Mouse (Mus musculus): ENCODE data around the gene Tbck. TPM values are rescaled to one million over a fixed set of nuclear protein-coding genes. Genes with fewer than 3 reads are reported as not detected.

The Tbck gene
- polyA plus RNA-seq, 1 experiment from 2014 or later = 24.5 TPM

DNA sequence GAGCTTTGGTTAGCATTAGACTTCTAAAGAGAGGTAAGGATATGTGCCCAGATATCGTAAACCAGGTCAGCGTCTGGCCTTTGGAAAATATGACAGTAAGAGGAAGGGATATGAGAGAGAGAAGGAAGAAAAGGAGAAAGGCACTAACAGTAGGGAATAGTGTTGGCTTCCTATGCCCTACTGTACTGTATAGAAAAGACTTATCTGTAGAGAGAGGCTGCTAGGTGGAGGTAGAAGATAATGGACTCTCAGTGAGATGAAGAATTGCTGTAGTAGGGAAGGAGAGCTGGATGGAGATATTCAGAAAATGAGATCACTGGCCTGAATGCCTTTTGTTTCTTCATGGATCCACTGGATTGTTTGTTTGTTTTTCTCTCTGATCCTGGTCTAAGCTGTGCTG is 97.2 kb downstream of the Tbck start:
- Histone ChIP-seq H3K4me1 (replicated peaks) (peaks cover 6% of the 10 kb centered on the region; the same call in 1 of the 2 replicates), H3K4me3 (no peak overlapping the region), H3K36me3 (no peaks in the 10 kb centered on the region; the same call in 1 of the 2 replicates), H3K27me3 (ENCODE audit: insufficient read depth, poor library complexity, severe bottlenecking) (no peaks in the 10 kb centered on the region), H3K27ac (no peak overlapping the region), H3K9me3 (no peaks in the 10 kb centered on the region)
- 94% methylated on average over 2 of the region's 2 CpGs for WGBS
- no peak for DNase-seq (ENCODE audit: low spot score)

DNA sequence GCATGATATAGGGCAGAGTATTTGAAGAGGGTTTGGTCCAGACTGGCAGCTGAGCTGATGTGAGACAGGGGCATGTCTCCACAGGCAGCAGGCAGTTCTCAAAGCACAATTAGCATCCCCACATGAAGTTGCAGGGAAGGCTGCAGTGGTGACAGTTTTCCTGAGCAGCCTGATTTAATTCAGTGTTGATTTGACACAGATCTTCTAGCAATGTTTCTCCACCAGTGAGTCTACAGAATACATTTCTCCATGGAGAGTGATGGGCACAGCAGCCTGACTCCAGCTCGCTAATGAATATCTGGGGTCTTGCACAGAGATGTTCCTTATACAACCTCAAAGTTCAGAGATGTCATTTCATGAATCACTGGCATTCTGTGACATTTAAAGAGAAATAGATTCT is 99.1 kb downstream of the Tbck start:
- no peaks in the 10 kb centered on the region for H3K27me3 ChIP-seq (ENCODE audit: insufficient read depth, poor library complexity, severe bottlenecking)
- WGBS = 91% methylated on average over 1 of the region's 1 CpGs
- H3K36me3 ChIP-seq = peaks cover 3% of the 10 kb centered on the region; the same call in 1 of the 2 replicates

DNA sequence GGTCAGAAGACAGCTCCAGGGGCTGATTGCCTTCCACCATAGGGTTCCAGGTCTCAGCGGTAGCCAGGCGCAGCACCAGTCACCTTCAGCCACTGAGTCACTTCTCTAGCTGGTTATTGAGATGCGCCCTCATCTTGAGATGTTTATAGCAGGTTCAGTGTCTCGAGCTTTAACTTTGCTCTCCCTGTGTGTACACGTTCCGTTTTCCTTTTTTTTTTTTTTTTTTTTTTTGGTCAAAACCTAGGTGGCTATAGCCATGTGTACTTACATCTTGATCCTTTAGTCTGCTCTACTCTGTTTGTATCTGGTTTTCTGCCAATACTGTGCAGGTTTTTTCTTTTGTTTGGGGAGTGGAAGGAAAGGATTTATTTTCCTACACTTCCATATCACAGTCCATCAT is 100.8 kb downstream of the Tbck start:
- Histone ChIP-seq H3K4me3 (no peak overlapping the region), H3K27me3 (ENCODE audit: insufficient read depth, poor library complexity, severe bottlenecking) (no peaks in the 10 kb centered on the region), H3K36me3 (peaks cover 3% of the 10 kb centered on the region; the same call in 1 of the 2 replicates), H3K27ac (no peak overlapping the region), H3K4me1 (replicated peaks) (peaks cover 6% of the 10 kb centered on the region; the same call in 1 of the 2 replicates), H3K9me3 (no peaks in the 10 kb centered on the region)
- DNase-seq (ENCODE audit: low spot score) = no peak
- 95% methylated on average over 6 of the region's 6 CpGs for WGBS

More for the DNA sequence above, 99.1 kb downstream of the Tbck start:
- Histone ChIP-seq H3K9me3 (no peaks in the 10 kb centered on the region), H3K4me3 (no peak overlapping the region), H3K27ac (no peak overlapping the region), H3K4me1 (replicated peaks) (peaks cover 6% of the 10 kb centered on the region; the same call in 1 of the 2 replicates)
- DNase-seq (ENCODE audit: low spot score) = no peak

DNA sequence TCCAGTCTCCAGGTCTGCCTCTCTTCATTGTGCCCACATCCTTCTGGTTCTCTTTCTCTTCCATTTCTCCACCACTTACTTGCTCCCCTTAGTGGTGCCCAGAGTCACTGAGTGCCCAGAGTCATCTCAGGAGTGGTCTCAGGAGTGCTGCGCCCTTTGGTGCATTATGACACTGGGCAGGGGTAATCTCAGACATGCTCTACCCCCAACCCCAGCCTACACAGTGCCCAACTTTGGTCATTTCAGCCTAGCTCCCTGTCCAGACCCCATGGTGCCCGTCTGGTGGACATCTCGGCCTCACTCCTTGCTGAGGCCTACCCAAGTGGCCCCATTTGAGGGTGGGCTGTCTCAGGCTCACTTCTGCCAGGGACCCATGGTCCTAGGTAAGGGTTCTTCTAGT is 102.7 kb downstream of the Tbck start:
- Histone ChIP-seq H3K27me3 (ENCODE audit: insufficient read depth, poor library complexity, severe bottlenecking) (no peaks in the 10 kb centered on the region), H3K27ac (no peak overlapping the region), H3K9me3 (no peaks in the 10 kb centered on the region), H3K36me3 (peaks cover 3% of the 10 kb centered on the region; the same call in 1 of the 2 replicates), H3K4me1 (replicated peaks) (no peaks in the 10 kb centered on the region; the same call in 1 of the 2 replicates), H3K4me3 (no peak overlapping the region)
- 87% methylated on average over 3 of the region's 3 CpGs for WGBS
- no peak for DNase-seq (ENCODE audit: low spot score)

DNA sequence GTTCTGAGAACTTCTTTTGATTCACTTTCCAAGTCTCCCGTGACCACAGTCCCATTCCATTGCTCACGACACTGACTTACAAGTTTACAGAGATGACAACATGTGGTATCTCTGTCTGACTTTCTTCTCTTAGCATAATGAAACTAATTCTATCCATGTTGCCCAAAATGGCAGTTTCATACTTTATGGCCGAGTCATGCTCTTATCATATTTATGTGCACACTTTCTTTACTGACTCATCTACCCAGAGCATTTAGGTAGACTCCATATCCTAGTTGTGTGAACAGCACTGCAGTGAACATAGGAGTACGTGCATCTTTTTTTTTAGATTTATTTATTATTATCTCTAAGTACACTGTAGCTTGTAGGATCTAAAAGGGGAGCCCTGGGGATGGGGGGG is 103.8 kb downstream of the Tbck start:
- no peak overlapping the region for H3K4me3 ChIP-seq
- H3K36me3 ChIP-seq = peaks cover 3% of the 10 kb centered on the region; the same call in 1 of the 2 replicates
- no peak for DNase-seq (ENCODE audit: low spot score)
- 92% methylated on average over 4 of the region's 4 CpGs for WGBS
- H3K4me1 ChIP-seq (replicated peaks) = no peaks in the 10 kb centered on the region
- H3K9me3 ChIP-seq = no peaks in the 10 kb centered on the region
- no peaks in the 10 kb centered on the region for H3K27me3 ChIP-seq (ENCODE audit: insufficient read depth, poor library complexity, severe bottlenecking)
- H3K27ac ChIP-seq = no peak overlapping the region

DNA sequence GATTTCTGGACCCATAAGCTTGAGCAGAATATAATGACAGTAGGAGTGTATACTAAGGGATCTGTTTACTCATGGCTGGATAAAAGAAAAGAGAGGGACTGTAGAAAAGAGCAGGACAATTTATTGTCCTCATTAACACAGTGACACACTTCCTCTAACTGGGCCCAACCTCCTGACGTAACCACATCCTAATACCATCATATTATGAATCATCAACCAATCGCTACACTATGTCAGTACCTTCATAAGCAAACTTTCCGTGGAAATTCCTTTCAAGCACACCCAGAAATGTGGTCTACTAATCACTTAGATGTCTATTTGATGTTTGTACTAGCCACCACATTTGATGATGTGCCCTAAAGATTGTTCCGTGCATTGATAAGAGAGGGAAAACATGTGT is 107.2 kb downstream of the Tbck start:
- WGBS = 93% methylated on average over 4 of the region's 4 CpGs
- Histone ChIP-seq H3K4me1 (replicated peaks) (no peaks in the 10 kb centered on the region), H3K27ac (no peak overlapping the region), H3K4me3 (no peak overlapping the region), H3K36me3 (peaks cover 9% of the 10 kb centered on the region), H3K27me3 (ENCODE audit: insufficient read depth, poor library complexity, severe bottlenecking) (no peaks in the 10 kb centered on the region), H3K9me3 (no peaks in the 10 kb centered on the region)
- DNase-seq (ENCODE audit: low spot score) = no peak

DNA sequence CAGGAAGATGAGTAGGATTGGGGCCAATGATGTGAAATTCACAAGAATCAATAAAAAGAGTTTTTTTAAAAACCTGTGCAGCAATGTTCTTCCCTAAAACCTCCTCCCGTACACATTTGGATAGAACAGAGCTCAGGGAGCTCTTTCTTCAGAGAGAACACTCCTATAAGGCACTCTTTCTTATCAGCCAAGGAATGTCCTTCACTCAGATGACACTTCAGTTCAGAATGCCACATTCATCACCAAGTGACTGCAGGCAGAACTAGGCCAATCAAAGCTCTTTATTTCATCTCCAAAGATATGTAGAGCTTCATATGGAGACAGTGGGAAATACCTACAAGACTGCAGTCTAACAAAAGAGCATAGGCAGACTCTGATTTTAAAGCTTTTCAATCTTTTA is 116.3 kb downstream of the Tbck start:
- no peak for DNase-seq (ENCODE audit: low spot score)
- H3K27me3 ChIP-seq (ENCODE audit: insufficient read depth, poor library complexity, severe bottlenecking) = no peaks in the 10 kb centered on the region
- no peak overlapping the region for H3K4me3 ChIP-seq
- peaks cover 30% of the 10 kb centered on the region for H3K36me3 ChIP-seq
- no peaks in the 10 kb centered on the region for H3K4me1 ChIP-seq (replicated peaks)
- WGBS = 91% methylated on average over 1 of the region's 1 CpGs
- H3K9me3 ChIP-seq = no peaks in the 10 kb centered on the region
- H3K27ac ChIP-seq = no peak overlapping the region

DNA sequence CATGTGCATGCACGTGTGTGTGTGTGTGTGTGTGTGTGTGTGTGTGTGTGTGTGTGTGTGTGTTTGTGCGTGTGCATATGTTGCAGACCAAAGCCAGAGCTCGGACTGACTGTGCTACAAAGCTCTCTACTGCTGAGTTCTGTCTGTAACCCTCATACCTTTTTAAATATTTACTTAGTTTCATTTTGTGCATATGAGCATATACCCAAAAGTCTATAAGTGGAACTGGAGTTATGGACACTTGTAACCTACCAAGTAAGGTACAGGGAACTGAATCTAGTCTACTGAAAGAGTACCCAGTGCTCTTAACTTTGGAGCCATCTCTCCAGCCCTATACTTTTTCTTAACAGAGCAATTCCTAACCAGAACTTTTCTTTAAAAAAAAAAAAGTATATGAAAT is 118.0 kb downstream of the Tbck start:
- Histone ChIP-seq H3K27ac (no peak overlapping the region), H3K36me3 (peaks cover 18% of the 10 kb centered on the region), H3K9me3 (no peaks in the 10 kb centered on the region), H3K27me3 (ENCODE audit: insufficient read depth, poor library complexity, severe bottlenecking) (no peaks in the 10 kb centered on the region), H3K4me3 (no peak overlapping the region), H3K4me1 (replicated peaks) (no peaks in the 10 kb centered on the region)
- DNase-seq (ENCODE audit: low spot score) = no peak
- WGBS = 83% methylated on average over 3 of the region's 3 CpGs

DNA sequence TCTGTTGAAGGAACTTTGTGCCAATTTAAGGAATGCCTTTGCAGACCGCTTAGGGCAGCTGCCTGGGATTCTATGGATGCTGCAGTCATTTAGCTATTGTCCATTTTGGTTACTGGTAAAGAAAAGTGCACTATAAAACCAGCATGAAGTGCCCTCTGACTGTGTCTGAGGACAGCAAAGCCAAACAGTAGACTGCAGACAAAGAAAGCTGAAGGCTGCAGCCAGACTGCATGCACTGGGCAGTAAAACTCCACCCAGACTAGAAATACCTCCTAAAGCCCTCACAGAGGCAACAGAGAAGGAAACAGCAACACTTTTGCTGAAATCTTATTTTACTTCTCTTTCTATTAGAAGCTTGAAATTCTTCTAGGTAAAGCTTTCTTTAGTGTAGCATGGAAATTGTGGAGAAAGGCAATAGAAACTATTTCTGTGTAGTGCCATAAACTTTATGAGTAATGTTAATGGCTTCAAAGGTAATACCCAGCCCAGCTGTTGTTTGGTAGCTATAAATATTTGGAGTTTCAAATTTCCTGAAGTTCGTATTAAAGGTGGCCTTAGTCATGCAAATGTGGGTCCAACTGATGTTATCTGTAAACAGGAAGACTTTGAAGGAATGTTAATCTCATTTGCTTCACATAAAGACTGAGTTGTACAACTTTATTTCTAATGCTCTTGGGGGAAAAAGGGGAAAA is 124.1 kb downstream of the Tbck start:
- WGBS = 81% methylated on average over 2 of the region's 2 CpGs
- H3K27me3 ChIP-seq (ENCODE audit: insufficient read depth, poor library complexity, severe bottlenecking) = no peaks in the 10 kb centered on the region
- no peaks in the 10 kb centered on the region for H3K9me3 ChIP-seq
- no peak for DNase-seq (ENCODE audit: low spot score)
- H3K27ac ChIP-seq = no peak overlapping the region
- H3K36me3 ChIP-seq = peaks cover 7% of the 10 kb centered on the region
- H3K4me1 ChIP-seq (replicated peaks) = no peaks in the 10 kb centered on the region
- no peak overlapping the region for H3K4me3 ChIP-seq

DNA sequence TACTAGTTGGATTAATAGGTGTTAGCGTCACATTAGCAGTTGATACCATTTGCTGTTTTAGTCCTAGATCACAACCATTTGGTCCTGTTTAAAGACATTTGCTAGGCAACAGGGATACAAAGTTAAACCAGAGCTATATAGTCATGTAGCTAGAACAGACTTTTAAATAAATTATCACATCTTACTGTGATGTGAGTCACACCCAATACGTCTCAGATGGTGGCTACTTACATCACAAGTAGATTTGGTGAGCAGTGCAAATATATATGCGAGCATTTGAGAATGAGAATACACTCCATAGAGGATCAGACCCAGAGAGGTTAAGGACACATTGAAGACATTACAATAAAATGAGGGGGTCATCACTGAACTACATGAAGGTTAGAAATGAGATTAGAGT is 125.0 kb downstream of the Tbck start:
- 89% methylated on average over 3 of the region's 3 CpGs for WGBS
- Histone ChIP-seq H3K4me3 (no peak overlapping the region), H3K36me3 (0 out of 2 replicates have a peak, but pooled peaks cover 4% of the 10 kb centered on the region), H3K27me3 (ENCODE audit: insufficient read depth, poor library complexity, severe bottlenecking) (no peaks in the 10 kb centered on the region), H3K9me3 (no peaks in the 10 kb centered on the region), H3K4me1 (replicated peaks) (no peaks in the 10 kb centered on the region), H3K27ac (no peak overlapping the region)
- no peak for DNase-seq (ENCODE audit: low spot score)

DNA sequence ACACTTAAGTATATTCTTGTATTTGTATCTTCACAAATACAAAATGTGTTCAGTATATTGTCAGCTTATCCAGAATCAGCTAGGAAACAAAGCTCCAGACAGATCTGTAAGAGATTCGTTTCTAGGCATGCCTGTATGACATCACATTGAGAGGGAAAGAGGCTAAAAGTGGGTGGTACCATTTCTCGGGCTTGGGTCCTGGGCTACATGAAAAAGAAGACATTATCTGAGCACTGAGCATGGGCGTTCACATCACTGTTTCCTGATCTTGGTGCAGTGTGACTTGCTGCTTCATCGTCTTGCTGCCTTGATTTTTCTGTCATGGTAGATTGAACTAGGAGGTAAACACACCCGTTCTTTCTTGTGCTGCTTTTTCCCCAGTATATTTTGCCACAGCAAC is 127.8 kb downstream of the Tbck start:
- H3K9me3 ChIP-seq = no peaks in the 10 kb centered on the region
- WGBS = 82% methylated on average over 5 of the region's 5 CpGs
- no peak overlapping the region for H3K4me3 ChIP-seq
- no peaks in the 10 kb centered on the region for H3K27me3 ChIP-seq (ENCODE audit: insufficient read depth, poor library complexity, severe bottlenecking)
- 0 out of 2 replicates have a peak, but pooled peaks cover 4% of the 10 kb centered on the region for H3K36me3 ChIP-seq
- H3K4me1 ChIP-seq (replicated peaks) = no peaks in the 10 kb centered on the region
- H3K27ac ChIP-seq = no peak overlapping the region
- DNase-seq (ENCODE audit: low spot score) = no peak

DNA sequence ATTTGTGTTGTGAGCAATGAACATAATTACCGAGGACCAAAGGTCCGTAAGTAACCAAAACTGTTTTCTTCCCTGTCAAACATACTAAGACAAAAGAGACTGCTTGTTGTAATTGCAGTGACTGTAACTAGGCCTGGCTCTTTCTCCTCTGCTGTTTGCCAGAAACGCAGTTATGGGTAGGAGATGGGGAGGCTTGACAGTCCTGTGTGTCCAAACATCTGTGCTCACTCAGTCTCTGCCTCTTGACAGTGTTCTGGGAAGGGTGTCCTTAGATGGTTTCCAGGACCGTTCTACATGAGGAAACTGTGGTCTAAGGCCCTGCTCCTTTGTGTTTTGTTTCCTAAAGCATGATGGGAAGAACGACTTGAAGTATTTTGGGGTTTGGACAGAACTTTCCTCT is 128.4 kb downstream of the Tbck start:
- Histone ChIP-seq H3K27ac (no peak overlapping the region), H3K9me3 (no peaks in the 10 kb centered on the region), H3K27me3 (ENCODE audit: insufficient read depth, poor library complexity, severe bottlenecking) (no peaks in the 10 kb centered on the region), H3K4me3 (no peak overlapping the region), H3K4me1 (replicated peaks) (no peaks in the 10 kb centered on the region), H3K36me3 (0 out of 2 replicates have a peak, but pooled peaks cover 2% of the 10 kb centered on the region)
- no peak for DNase-seq (ENCODE audit: low spot score)
- WGBS = 89% methylated on average over 5 of the region's 5 CpGs

DNA sequence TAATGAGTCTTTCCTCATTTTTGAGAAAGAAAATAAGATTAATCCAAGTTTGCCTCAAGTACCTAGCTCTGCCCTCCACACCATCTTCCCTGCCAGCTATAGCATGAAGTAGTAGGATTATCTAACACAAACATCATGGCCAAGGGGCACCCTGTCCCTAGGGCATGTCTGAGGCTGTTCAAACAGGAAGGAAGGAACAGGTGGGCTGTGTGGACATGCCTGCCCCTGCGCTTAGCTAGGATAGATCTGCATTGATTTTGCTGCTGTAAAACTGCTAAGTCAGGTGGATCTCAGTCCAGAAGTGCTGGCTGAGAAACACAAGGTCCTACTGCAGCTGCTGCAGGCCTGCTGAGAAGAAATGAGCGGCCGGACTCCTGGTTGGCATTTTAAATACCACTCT is 129.2 kb downstream of the Tbck start:
- Histone ChIP-seq H3K4me3 (no peak overlapping the region), H3K27ac (no peak overlapping the region), H3K36me3 (no peaks in the 10 kb centered on the region), H3K27me3 (ENCODE audit: insufficient read depth, poor library complexity, severe bottlenecking) (no peaks in the 10 kb centered on the region), H3K4me1 (replicated peaks) (no peaks in the 10 kb centered on the region), H3K9me3 (no peaks in the 10 kb centered on the region)
- no peak for DNase-seq (ENCODE audit: low spot score)
- WGBS = 92% methylated on average over 3 of the region's 3 CpGs

Measured in hindbrain, embryonic 10.5 days (tissue).